Mouse (Mus musculus) left cerebral cortex, postnatal 14 days (tissue): ENCODE measurements around the gene Iqschfp. TPM values are rescaled to one million over a fixed set of nuclear protein-coding genes. Genes with fewer than 3 reads are reported as not detected.

Experiments used
- DNase-seq, 2 experiments: peaks; one replicate each; pipeline ENCODE4 v3.0.0; 2021 to 2022; ENCODE audit warnings: low spot score in 2 of 2, mixed read lengths in 1 of 2
- intact Hi-C: fragments of 180-260 bp; cut with DNase I; formaldehyde crosslinking; loops from one replicate; pipeline ENCODE4 v1.15.1; 2025
- long read RNA-seq, 2 experiments: library from polyadenylated mRNA; stranded (forward); transcript quantifications; one replicate each; pipeline ENCODE4 v2.0.0; 2021
- total RNA-seq, 2 experiments: library from RNA; stranded (reverse); gene quantifications; 2 replicates each; pipeline ENCODE4 v1.2.3; 2021

Iqschfp gene
- 10 to 100 TPM in 1 of 2 experiments, 1 to 10 TPM in 1; 7.4 to 12.2 TPM for total RNA-seq
- long read RNA-seq, experiment 1, partial matches to known transcripts: 40 of 49 reads
- long read RNA-seq, experiment 1, other reads (novel, unspliced or antisense): 9 of 49 reads
- long read RNA-seq, experiment 2, partial matches to known transcripts: 26 of 32 reads
- long read RNA-seq, experiment 2, other reads (novel, unspliced or antisense): 6 of 32 reads

DNA sequence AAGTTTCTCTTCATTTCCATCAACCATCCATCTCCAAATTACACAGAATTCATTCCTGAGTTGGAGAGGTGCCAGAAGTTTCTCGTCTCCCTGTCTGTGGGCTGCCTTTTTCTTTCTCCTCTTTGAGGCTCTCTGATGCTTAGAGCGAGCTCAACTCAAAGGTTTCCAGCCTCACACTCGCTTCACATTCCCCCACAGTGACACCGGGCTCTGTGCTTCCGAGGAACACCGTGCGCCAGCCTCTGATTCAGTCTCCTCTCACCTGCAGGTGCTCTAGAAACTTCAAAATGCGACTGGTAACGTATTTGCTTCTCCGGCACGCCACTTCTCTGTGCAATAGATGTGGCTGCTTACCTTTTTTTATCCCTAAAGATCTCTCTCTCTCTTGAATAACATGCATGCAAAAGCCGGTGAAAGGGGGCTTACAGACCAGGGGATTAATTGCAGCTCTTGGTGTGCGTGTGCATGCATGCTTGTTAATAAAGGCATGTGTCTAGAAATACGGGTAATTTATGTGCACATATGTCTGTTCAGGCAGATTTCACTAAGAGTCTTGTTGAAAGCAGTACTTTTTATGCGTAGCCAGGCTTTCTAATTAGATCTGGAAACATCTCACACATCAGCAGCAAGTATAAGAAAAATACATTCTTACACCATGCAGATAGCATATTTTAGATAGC, at the start of gene Iqschfp, which contains the start of gene Iqcj:
Gene Iqschfp, plus strand, starts transcription at position 207 of the 680 bp plus-strand sequence.
Gene Iqcj, plus strand, starts transcription at position 195 of the 680 bp plus-strand sequence.
- intact Hi-C loops: no loop called here
- DNase-seq: peak; percentile 39 to 40

DNA sequence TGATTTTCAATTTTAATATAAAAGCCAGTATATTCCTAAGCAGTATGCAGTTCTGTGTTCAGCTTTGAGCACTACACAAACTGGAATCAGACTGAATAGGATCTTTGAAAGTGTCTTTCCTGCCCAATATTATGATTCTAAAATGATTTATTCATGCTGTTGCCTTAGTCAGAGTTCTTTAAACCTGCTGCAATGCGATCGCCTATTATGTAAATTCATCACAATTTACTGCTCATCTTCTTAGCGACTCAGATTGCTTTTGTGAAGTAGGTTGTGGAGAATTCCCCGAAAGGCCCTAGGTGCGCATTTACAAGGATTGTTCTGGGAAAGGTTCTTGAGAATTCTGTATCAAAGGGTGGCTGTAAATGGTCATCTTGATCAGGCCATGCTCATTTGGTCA, 39.6 kb upstream of the Iqschfp start:
- DNase-seq: no peak
- intact Hi-C loops: no loop called here

GRCm38 (mm10) chr3:67861524-67861923, 30.5 kb upstream of the Iqschfp start:
- DNase-seq: no peak
- intact Hi-C loops: no loop called here

GRCm38 (mm10) chr3:67867420-67868065, 24.5 kb upstream of the Iqschfp start:
- intact Hi-C loops: no loop called here
- DNase-seq: no peak

DNA sequence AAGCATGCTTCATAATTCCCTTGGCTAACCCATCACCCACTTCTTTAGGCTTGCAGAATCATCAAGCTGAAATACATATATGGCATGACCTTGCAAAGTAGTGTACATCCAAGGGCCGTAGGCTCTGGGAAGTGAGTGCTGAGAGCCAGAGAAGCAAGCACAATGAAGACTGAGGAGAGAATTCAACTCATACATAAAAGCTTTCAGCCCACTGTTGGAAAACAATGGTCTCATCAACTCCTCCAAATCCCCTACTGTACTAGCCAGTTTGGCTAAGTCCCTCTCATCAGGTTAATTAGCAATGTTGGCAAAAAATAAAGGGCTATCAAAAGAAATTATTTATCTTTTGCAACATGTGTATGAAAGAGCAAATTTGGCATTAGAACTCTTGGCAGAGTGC, 22.6 kb upstream of the Iqschfp start:
- DNase-seq: no peak
- intact Hi-C loops: no loop called here

DNA sequence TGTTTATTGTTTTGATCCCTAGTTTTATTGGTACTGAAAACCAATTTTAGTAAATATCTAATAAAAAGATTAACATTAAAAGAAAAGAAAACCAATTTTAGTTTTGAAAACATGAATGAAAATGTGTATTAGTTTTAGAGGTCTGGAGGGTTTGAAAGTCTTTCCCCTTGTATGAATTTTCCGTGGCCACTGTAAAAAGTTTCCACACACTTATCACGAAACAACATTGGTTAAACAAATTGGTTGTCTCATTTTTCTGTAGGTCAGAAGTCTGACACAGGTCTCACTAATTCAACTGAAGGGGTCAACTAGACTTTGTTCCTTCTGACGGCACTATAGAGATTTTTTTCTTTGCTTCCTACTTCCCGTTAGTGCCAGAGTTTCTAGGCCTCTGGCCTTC, 14.8 kb upstream of the Iqschfp start:
- intact Hi-C loops: no loop called here
- DNase-seq: no peak

- intact Hi-C loops: no loop called here
These were observed 7.7 kb upstream of the Iqschfp start for GRCm38 (mm10) chr3:67884335-67884734.

DNA sequence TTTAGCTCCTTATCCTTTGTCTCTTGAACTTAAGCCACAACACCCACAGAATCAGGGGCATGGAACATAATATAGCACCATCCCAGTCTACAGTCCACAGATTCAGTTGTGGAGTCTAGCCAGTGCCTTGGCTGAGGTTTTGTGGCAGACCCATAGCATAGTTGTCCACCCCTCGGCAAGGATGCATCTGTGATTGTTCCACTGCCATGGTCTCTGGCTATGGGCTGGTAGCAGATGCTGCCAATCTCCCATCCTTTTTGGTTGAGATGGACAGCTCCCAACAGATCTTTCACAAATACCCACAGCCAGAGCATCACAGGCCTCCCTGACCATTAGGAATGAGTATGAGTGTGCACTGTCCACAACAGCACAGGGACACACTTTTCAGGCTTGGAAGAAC, 5.9 kb upstream of the Iqschfp start:
- no peak for DNase-seq

More at GRCm38 (mm10) chr3:67884335-67884734, 7.7 kb upstream of the Iqschfp start:
- no peak for DNase-seq

GRCm38 (mm10) chr3:67887251-67887650, 4.8 kb upstream of the Iqschfp start:
- DNase-seq: no peak
- intact Hi-C loops: no loop called here

More for the DNA sequence above, 5.9 kb upstream of the Iqschfp start:
- intact Hi-C loops: no loop called here

DNA sequence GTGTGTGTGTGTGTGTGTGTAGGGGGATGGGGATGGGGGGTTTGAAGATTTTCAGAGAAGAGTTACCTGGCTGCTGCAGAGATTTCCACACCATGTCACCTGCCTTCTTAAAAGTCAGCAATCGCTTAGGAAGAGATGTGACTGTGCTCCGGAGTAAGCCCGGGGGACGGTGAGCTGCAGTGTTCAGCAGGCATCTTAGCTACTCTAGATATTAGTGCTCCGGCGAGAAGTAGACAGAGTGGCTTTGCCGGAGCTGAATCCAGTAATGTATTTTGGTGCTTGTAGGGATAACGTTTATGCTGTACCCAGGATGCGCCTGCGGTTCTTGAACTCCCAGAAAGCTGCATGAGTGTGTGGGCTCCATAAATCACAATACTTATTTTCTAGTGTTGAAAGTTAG, 736 bp downstream of the Iqschfp start:
- intact Hi-C loops: no loop called here
- peak; percentile 12 to 30 for DNase-seq

DNA sequence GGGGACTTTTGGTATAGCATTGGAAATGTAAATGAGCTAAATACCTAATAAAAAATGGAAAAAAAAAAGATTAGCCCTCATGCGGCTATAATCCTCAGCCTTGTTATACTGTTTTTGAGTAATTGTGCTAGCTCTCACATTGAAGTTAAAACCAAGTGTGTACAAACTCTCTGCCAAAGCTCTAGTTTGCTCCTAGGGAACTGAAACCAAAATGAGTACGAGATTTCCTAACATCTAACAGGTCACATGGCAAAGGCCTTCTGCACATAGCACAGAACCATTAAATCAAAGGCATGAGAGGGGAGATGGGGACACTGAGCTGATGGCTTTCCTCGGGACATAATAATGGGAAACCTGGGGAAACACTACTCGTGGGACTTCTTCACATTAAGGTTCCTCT, 10.5 kb downstream of the Iqschfp start:
- DNase-seq: no peak
- intact Hi-C loops: no loop called here

GRCm38 (mm10) chr3:67908586-67908985, 16.6 kb downstream of the Iqschfp start:
- intact Hi-C loops: no loop called here
- DNase-seq: peak in 1 of 2 experiments; percentile 49

GRCm38 (mm10) chr3:67918098-67918497, 26.1 kb downstream of the Iqschfp start:
- intact Hi-C loops: no loop called here
- DNase-seq: no peak

DNA sequence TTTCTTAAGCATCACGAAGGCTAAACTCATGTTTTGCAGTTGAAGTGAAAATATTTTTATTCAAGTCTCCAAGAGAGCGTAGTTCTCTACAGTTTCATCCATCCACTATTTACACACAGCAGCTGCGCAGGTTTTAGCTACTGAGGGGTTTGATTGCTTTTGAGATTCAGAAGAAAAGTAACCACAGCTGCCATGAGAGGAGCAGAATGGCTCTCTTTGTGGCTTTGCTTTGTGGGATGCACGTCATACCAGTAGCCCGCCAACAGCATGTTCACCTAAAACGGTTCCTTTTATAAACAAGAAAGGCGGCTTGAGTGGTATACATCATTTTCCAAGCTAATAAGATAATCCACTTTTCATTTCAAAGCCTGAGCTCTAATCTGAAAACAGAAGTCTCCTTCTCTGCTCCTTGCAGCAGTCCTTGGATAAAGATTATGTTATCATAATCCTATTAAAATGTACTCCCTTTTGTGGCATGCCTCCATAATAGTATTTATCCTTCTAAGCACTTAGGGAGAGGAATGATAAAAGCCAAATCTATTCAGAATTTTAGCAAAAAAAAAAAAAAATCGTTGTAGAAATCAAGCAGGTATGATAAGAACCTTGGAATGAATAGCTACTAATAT, 26.7 kb downstream of the Iqschfp start:
- DNase-seq: no peak
- intact Hi-C loops: no loop called here

GRCm38 (mm10) chr3:67923095-67923494, 31.1 kb downstream of the Iqschfp start:
- intact Hi-C loops: no loop called here
- DNase-seq: no peak

- intact Hi-C loops: no loop called here
- no peak for DNase-seq
These were observed 33.4 kb downstream of the Iqschfp start for GRCm38 (mm10) chr3:67925453-67925852.

- no peak for DNase-seq
- intact Hi-C loops: no loop called here
These were observed 38.5 kb downstream of the Iqschfp start for GRCm38 (mm10) chr3:67930424-67931133.

DNA sequence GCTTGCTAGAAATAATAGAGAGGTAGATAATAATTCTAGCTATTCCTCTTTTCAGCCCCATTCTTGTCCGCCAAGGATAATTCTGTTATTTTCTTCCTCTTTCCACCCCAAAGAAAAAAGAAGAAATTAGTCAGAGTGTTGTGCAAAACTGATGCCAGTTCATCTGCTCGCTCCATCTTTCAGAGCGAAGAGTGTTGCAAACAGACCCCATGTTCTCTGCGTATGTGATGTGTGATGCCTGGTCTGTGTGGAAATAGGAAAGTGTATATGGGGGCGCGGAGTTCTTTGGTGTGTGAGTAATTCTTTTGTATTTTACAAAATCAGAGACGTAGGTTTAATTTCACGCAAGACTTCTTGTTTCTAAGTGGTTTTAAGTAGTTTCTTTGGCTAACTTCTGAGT, 39.1 kb downstream of the Iqschfp start:
- peak in 1 of 2 experiments; percentile 14 for DNase-seq
- intact Hi-C loops: no loop called here

- intact Hi-C loops: no loop called here
- DNase-seq: no peak
These were observed 39.9 kb downstream of the Iqschfp start for GRCm38 (mm10) chr3:67931914-67932313.

DNA sequence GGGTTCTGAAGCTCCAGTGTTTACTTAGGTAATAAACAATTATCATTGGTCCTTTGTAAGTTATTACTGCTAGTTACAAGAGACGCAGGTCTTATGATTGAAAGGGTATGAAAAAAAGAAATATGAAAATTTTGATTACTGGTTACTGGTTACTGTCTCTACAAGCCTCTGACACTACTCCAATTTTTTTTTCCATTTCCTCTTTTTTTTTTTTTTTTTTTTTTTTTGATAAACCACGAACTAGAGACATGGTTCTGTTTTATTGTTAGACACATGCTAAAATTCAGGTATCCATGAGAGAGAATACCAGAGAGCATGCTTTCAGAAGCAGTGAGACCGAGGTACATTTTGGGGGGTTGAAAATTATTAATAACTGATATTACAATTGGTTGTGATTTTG, 43.8 kb downstream of the Iqschfp start:
- intact Hi-C loops: no loop called here

More for the DNA sequence above, 43.8 kb downstream of the Iqschfp start:
- no peak for DNase-seq
